Mouse (Mus musculus): ENCODE data around the gene Arsa. TPM values are rescaled to one million over a fixed set of nuclear protein-coding genes. Genes with fewer than 3 reads are reported as not detected.

Gene Arsa
- total RNA-seq, 2 experiments from 2014 or later, result 29.1 to 31.5 TPM

- DNase-seq (ENCODE audit: low spot score in 2 of 2), result no peak
These were observed 19.6 kb upstream of the Arsa start for GRCm38 (mm10) chr15:89496841-89497240.

DNA sequence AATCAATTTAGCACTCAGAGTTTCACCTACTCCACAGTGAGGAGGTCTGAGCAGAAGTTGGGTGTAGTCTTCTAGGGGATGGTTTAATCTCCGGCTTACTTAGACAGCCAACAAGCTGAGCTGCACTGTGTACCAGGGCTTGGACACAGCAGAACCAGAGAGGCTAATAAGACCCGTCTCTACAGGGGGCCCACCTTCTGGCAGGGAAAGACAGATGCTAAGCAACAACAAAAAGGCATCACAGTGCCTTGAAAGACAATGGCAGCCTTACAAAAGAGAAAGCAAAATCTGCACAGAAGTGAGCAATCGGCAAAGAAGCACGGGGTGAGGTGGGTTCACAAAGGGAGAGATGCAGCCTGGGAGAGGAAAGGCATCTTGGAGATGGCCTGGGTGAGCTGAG lies 18.9 kb upstream of the Arsa start:
- DNase-seq (ENCODE audit: low spot score in 2 of 2), result no peak

GRCm38 (mm10) chr15:89494970-89495369 lies 17.7 kb upstream of the Arsa start:
- no peak for DNase-seq (ENCODE audit: low spot score in 2 of 2)

DNA sequence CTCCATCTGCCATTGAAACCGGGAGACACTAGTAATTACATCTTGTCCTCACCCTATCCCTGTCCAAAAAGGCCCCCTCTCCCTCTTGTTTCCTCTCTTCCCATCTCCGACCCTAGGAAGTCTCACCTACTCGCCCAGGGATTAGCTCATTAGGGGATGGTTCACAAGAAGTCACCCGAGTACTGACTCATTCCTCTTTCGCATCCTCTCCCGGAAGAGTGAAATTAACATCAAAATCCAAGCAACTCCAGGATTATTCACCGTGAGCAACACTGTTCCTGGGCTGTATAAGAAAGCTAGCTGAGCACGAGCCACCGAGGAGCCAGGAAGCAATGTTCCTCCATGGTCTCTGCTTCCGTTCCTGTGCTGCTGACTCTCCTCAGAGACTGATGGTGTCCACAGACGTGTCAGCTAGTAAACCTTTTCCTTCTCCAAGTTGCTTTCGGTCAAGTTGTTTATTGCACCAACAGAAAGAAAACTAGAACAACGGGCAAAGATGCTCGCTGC lies 11.4 kb upstream of the Arsa start:
- no peak for DNase-seq (ENCODE audit: low spot score in 2 of 2)

GRCm38 (mm10) chr15:89488182-89488581 lies 11.0 kb upstream of the Arsa start:
- no peak for DNase-seq (ENCODE audit: low spot score in 2 of 2)

DNA sequence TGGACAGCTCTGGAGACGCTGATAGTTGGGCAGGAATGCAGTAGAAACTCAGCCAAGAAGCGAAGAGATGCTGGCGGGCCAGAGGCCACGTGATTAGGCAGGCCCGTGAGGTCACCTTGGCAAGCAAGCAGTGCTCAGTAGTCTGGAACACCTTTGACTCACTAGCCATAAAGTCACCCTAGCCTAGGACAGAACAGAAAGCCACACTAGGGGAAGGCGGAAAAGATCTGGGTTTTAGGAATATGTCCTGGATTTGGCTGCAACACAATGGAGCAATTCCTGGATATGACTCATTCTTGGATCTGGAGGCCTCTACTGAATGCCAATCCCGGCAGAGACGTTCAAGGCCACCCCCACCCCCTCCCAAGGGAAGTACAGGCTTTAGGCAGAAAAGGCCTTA lies 3.4 kb upstream of the Arsa start:
- DNase-seq (ENCODE audit: low spot score in 2 of 2), result no peak

- no peak for DNase-seq (ENCODE audit: low spot score in 2 of 2)
These were observed 1.4 kb upstream of the Arsa start for GRCm38 (mm10) chr15:89478622-89479021.

GRCm38 (mm10) chr15:89477806-89478205 lies 581 bp upstream of the Arsa start:
- DNase-seq (ENCODE audit: low spot score in 2 of 2), result no peak

- DNase-seq (ENCODE audit: low spot score in 2 of 2), result no peak
These were observed 780 bp downstream of the Arsa start for GRCm38 (mm10) chr15:89476475-89476815.

DNA sequence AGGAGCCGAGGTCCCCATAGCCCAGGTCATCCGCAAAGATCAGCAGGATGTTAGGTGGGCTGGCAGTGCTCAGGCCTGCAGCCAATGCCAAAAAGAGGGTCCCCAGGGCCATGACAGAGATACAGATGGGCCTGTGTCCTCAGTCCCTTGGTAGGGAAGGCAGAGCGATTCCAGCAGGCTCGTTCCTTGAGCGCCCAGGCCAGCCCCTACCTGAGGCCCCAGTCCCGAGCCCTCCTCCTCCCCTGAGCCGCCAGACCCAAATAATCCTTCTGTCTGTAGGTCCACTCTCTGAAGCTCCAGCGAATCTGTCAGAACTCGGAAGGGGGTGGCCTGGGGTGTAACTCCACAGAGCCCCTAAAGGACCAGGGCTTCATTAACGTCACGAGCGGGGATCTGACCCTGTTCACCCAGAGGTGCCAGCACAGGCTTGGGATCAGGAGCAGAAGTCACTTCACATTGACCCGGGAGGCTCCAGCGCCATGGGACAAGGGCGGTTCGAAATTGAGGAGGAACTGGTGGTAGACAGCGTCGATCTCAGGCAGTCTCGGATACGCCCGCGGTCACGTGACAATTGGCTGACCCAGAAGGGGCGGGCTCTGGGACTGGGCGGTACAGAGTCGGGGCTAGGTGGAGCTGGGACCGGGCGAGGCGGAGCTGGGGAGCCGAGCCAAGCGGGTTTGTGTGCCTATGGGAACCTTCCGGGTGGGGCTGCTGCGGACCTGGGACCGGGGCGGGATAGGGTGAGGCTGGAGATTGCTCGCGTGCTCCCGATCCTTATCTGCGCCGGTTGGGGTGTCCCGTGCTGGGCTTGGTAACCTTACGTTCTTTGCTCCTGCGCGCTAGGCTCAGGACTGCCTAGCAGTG lies 1.4 kb downstream of the Arsa start:
- DNase-seq (ENCODE audit: low spot score in 2 of 2), result peak; percentile 88 to 93

DNA sequence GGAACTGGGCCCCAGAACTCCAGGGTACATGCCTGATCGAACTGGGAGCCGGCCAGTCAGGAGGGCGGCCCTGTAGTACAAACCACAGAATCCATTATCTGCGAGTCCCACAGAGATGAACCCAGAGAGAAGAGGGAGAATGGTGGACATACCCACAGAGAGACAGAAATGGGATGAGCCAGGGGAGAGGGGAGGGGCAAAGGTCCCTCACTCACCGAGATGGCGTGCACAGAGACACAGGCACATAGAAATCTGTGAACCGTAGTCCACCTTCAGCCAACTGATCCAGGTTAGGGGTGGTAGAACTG lies 2.0 kb downstream of the Arsa start:
- no peak for DNase-seq (ENCODE audit: low spot score in 2 of 2)

DNA sequence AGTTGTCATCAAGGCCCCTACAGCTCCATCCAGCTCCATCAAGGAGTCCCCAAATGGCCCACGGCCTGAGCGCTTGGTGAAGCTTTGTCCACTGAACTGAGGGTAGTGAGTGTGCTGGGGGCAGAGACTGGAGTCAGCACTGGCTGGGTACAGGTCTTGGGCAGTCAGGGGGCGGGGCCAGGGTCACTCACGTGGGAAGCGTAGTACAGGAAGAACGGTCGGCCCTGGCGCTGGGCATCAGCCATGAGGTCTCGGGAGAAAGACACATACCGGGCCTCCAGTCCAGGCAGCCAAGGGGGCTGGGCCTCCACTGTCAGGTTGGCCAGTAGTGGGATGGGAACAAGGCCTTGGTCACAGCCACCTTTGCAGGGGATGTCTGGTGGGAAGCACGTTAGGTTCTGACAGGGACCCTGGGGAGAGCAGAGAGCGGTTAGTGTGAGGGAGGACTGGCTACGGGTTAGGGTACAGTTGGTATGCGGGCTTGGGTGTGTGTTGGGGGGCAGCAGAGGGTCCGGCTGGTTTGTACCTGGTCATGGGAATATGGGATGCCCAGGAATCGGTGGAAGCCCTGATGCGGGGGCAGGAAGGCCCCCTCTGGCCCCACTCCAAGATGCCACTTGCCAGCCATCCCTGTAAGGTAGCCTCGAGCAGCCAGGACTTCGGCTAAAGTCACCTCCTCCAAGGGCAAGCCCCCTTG lies 2.5 kb downstream of the Arsa start:
- DNase-seq (ENCODE audit: low spot score in 2 of 2), result no peak

- DNase-seq (ENCODE audit: low spot score in 2 of 2), result no peak
These were observed 3.3 kb downstream of the Arsa start for GRCm38 (mm10) chr15:89473921-89474320.

DNA sequence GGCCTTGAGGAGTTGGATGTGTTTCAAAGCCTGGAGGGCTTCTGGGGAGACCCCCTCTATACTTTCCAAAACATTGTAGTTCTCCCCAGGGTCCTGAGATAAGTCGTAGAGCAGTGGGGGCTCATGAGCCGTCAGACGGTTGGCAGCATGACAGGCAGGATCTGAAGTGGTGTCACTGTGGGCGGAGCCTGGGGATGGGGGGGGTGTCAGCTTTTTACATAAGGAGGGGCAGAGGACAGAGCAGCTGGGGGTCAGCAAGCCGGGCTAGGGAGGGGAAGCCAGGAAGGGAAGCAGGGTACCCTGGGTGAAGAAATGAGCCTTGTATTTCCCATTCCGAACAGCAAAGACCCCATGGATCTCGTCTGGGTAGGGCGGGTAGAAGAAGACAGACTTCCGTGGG lies 3.9 kb downstream of the Arsa start:
- no peak for DNase-seq (ENCODE audit: low spot score in 2 of 2)

- no peak for DNase-seq (ENCODE audit: low spot score in 2 of 2)
These were observed 5.7 kb downstream of the Arsa start for GRCm38 (mm10) chr15:89471476-89471875.

DNA sequence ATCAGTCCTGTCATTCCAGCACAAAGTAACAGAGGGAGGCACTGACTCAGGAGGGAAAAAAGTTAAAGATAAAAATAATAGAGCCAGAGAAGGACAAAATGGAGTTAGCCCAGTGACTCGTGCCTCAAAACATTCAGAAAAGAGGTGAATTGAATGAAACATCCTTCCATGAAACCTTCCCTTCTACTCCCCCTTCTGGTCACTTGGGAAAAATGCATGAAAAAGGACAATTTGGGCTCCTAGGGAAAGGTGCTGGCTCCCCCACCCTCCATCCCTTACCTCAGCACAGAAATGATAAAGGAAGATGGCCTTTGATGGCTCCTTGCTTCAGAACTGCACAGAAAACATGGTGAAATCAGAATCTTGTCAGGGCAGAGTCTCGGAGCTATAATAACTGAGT lies 8.6 kb downstream of the Arsa start:
- no peak for DNase-seq (ENCODE audit: low spot score in 2 of 2)

GRCm38 (mm10) chr15:89465052-89465451 lies 12.2 kb downstream of the Arsa start:
- DNase-seq (ENCODE audit: low spot score in 2 of 2), result no peak

DNA sequence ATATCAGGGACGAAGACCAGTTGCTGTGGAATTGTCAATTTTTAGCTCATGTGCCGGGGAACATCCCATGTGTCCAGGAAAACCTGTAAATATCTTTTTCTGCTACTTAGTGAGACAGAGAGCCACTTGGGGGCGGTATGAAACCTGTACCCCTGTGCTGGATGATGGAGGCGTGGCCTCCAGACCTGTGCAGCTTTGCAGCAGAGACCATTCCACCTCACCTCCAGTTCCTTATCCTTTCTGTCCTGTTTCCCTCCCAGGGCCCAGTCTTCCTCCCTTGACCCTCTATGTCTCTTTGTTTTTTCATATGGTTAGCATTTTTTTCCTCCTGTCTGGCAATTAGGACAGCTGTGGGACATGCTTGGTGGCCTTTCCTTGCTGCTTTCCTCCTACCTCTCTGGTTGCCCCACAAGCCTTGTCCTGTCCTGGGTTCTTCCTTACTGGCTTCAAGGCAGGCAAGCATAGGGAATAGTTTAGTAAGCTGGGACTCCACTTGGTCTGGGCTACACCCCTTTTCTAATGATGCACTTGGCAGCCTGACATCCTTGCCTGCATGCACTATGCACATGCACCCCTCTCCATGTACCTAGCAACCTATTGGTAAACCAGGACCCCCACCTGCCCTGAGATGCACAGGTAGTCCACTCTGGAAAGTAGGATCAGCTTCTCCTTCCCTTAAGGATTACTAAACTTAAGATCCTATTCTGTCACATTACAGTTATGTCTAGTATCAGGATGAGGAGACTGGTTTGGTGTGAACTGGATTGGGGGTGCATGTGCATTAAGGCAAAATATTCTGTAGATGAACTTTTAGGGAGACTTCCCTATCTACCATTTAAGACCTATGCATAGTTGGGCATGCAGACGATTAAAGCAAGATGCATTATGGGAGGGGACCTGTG lies 13.6 kb downstream of the Arsa start:
- no peak for DNase-seq (ENCODE audit: low spot score in 2 of 2)

- DNase-seq (ENCODE audit: low spot score in 2 of 2), result no peak
These were observed 15.0 kb downstream of the Arsa start for GRCm38 (mm10) chr15:89462176-89462575.

- DNase-seq (ENCODE audit: low spot score in 2 of 2), result no peak
These were observed 15.9 kb downstream of the Arsa start for GRCm38 (mm10) chr15:89461321-89461720.

DNA sequence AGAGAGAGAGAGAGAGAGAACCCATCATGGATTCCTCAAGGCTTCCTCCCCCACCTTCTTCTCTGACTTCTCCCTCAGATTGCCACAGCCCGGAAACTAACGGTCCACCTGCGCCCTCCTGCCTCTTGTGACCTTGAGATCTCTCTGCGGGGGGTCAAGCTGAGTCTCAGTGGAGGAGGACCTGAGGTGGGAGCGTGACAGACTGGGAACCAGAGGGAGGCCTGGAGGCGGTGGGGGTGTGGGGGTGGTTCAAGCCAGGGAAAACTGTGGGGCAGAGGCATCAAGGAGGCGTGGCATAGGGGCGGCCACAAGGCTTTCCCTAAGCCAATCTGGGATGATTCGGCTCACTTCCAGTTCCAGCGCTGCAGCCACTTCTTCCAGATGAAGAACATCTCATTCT lies 16.9 kb downstream of the Arsa start:
- DNase-seq (ENCODE audit: low spot score in 2 of 2), result no peak

DNA sequence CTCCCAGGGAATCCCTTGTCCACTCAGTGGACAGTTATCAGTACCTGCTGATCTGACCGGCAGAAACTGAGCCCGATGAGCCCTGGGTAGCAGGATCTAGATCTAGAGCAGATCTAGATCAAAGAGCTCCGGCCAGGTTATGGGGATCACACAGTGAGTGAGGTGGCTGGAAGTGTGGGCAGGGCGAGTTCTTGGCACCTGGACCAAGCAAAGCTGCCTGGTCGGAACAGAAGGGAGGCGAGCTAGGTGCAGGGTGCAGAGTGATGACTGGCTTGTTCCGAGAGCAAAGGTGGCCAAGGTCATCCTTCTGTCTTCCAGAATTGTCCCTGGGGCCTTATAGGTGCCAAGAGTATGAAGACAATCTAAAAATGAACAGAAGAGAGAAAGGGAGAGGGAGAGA lies 17.4 kb downstream of the Arsa start:
- DNase-seq (ENCODE audit: low spot score in 2 of 2), result no peak

Data from layer of hippocampus, postnatal 14 days (tissue).